Mouse (Mus musculus) lung, postnatal 0 days (tissue): Measurements from ENCODE around the gene Fat1.

Source experiments
- CTCF ChIP-seq: IDR thresholded peaks from 2 replicates; pipeline ENCODE4 v1.5.1; 2016; ENCODE audit warnings: antibody characterized with exemption, mild to moderate bottlenecking
- EP300 ChIP-seq: IDR thresholded peaks from 2 replicates; pipeline ENCODE4 v1.6.1; 2016; ENCODE audit warnings: antibody characterized with exemption, mild to moderate bottlenecking, control low read depth

- TF ChIP-seq CTCF (no peak), EP300 (no peak)
Measured at GRCm38 (mm10) chr8:44971964-44972363, 36.7 kb downstream of the Fat1 start.
